Mouse (Mus musculus): Measurements from ENCODE around the gene Myl3.

GRCm38 (mm10) chr9:110774403-110775268 is 33.0 kb downstream of the Myl3 start:
- TF ChIP-seq TCF12 (IDR thresholded peaks at IDR 0.05; ENCODE audit: insufficient read depth, poor library complexity, severe bottlenecking) (no peak), E2F4 (IDR thresholded peaks at IDR 0.05; ENCODE audit: insufficient read depth) (no peak), MYOD1 (IDR thresholded peaks at IDR 0.05; ENCODE audit: control insufficient read depth in 1 of 3, insufficient read length in 2 of 3, low read depth in 2 of 3) (no peak)
